ENCODE assay signal across 17 mouse cellular contexts in the genomic region with DNA sequence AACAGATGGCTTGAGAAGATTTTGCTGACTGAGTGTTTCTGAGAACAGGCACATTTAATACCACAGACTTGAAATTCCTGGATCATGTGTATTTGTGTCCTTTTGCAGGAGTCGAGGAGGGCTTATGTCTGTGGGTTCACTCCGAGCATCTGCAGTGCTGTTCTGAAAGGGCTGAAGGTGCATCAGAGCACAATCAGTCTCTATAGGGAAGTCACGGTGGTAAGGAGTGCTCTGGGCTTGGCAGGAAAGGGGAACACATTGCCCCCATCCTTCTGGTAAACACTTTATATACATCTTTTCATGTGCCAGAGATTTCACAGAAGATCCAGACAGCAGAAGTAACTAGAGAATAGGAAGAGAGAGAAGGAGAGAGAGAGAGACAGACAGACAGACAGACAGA.
DNase-seq lines count a peak whose midpoint lies in the region; ATAC-seq lines count a peak whose summit lies in the region.
"Had no signal": no experiment of that assay in that cellular context is flagged by ENCODE, and none has a peak within 500 bp of the region (broad histone marks: within the 10 kb centered on the region; RNA-seq: fewer than 3 reads in every experiment).

No protein-coding gene starts in this region.

- no peaks in the 10 kb centered on the region for H3K9me3 ChIP-seq in hindbrain, embryonic 11.5 days (ENCODE audit: control insufficient read depth, low read length)
- no peaks in the 10 kb centered on the region for H3K9me3 ChIP-seq in hindbrain, embryonic 16.5 days (ENCODE audit: control insufficient read depth, low read length)
- no peaks in the 10 kb centered on the region for H3K9me3 ChIP-seq in embryonic facial prominence, embryonic 13.5 days
- H3K9me3 ChIP-seq in hindbrain, embryonic 12.5 days (replicated peaks): no peaks in the 10 kb centered on the region
- H3K9me3 ChIP-seq in neural tube, embryonic 15.5 days (replicated peaks): no peaks in the 10 kb centered on the region

- no peak overlapping the region for H3K9ac ChIP-seq in hindbrain, embryonic 11.5 days (ENCODE audit: low read depth, low read length)
- no peak overlapping the region for H3K9ac ChIP-seq in hindbrain, embryonic 16.5 days (ENCODE audit: low read depth, low read length)
- H3K9ac ChIP-seq in embryonic facial prominence, embryonic 13.5 days: no peak overlapping the region
- no peak overlapping the region for H3K9ac ChIP-seq in hindbrain, embryonic 12.5 days
- H3K9ac ChIP-seq in neural tube, embryonic 15.5 days (replicated peaks): no peak overlapping the region
- H3K9ac ChIP-seq: liver, postnatal 0 days had no signal

- H3K36me3 ChIP-seq in hindbrain, embryonic 11.5 days (ENCODE audit: control insufficient read depth, insufficient read depth, low read length): no peaks in the 10 kb centered on the region
- no peaks in the 10 kb centered on the region for H3K36me3 ChIP-seq in hindbrain, embryonic 16.5 days (ENCODE audit: control insufficient read depth, insufficient read depth, low read length)
- no peaks in the 10 kb centered on the region for H3K36me3 ChIP-seq in embryonic facial prominence, embryonic 13.5 days
- H3K36me3 ChIP-seq in hindbrain, embryonic 12.5 days: no peaks in the 10 kb centered on the region
- H3K36me3 ChIP-seq in neural tube, embryonic 15.5 days: no peaks in the 10 kb centered on the region
- H3K36me3 ChIP-seq: G1E had no signal

- H3K27ac ChIP-seq in hindbrain, embryonic 11.5 days (ENCODE audit: low read depth, low read length): peak overlapping the region; percentile 75
- no peak overlapping the region for H3K27ac ChIP-seq in hindbrain, embryonic 16.5 days (ENCODE audit: low read depth, low read length)
- 0 out of 2 replicates have a peak overlapping the region, but pooled peaks have one; percentile 29 for H3K27ac ChIP-seq in embryonic facial prominence, embryonic 13.5 days
- H3K27ac ChIP-seq in hindbrain, embryonic 12.5 days: peak overlapping the region; percentile 62
- H3K27ac ChIP-seq in neural tube, embryonic 15.5 days (replicated peaks): peak overlapping the region; percentile 33; the same call in 1 of the 2 replicates
- H3K27ac ChIP-seq: heart, adult 2 months had no signal

- peaks cover 10% of the 10 kb centered on the region for H3K4me1 ChIP-seq in hindbrain, embryonic 11.5 days (replicated peaks; ENCODE audit: control insufficient read depth, insufficient read depth, low read length)
- H3K4me1 ChIP-seq in hindbrain, embryonic 16.5 days (ENCODE audit: control insufficient read depth, insufficient read depth, low read depth, low read length): peaks cover 5% of the 10 kb centered on the region
- peaks cover 34% of the 10 kb centered on the region for H3K4me1 ChIP-seq in embryonic facial prominence, embryonic 13.5 days
- peaks cover 40% of the 10 kb centered on the region for H3K4me1 ChIP-seq in hindbrain, embryonic 12.5 days
- peaks cover 12% of the 10 kb centered on the region; the same call in 1 of the 2 replicates for H3K4me1 ChIP-seq in neural tube, embryonic 15.5 days

- no peak for DNase-seq in hindbrain, embryonic 11.5 days (ENCODE audit: low spot score)
- DNase-seq in urinary bladder, postnatal 14 days (ENCODE audit: low spot score): no peak
- no peak for DNase-seq in heart, postnatal 4 days
- no peak for DNase-seq in right cerebral cortex, postnatal 4 days
- DNase-seq: adrenal gland, postnatal 14 days; heart, adult 2 months; heart, postnatal 10 days; kidney, postnatal 25 days; liver, postnatal 0 days; lung, postnatal 4 days; thymus, postnatal 14 days had no signal

- H3K4me3 ChIP-seq in hindbrain, embryonic 11.5 days (ENCODE audit: low read depth, low read length): no peak overlapping the region
- no peak overlapping the region for H3K4me3 ChIP-seq in hindbrain, embryonic 16.5 days (ENCODE audit: low read length)
- H3K4me3 ChIP-seq in embryonic facial prominence, embryonic 13.5 days: no peak overlapping the region
- no peak overlapping the region for H3K4me3 ChIP-seq in hindbrain, embryonic 12.5 days
- H3K4me3 ChIP-seq in neural tube, embryonic 15.5 days (replicated peaks): no peak overlapping the region
- H3K4me3 ChIP-seq: heart, adult 2 months had no signal

- ATAC-seq in hindbrain, embryonic 11.5 days (ENCODE audit: low FRiP score): no peak
- ATAC-seq in hindbrain, embryonic 16.5 days: no peak
- no peak for ATAC-seq in embryonic facial prominence, embryonic 13.5 days (ENCODE audit: insufficient number of reproducible peaks, insufficient read depth, low FRiP score, low TSS enrichment, low read depth)
- ATAC-seq in hindbrain, embryonic 12.5 days (ENCODE audit: low FRiP score): no peak
- no peak for ATAC-seq in neural tube, embryonic 15.5 days (ENCODE audit: low FRiP score)
- ATAC-seq: intestine, embryonic 16.5 days; liver, postnatal 0 days had no signal

- no peak overlapping the region for H3K4me2 ChIP-seq in hindbrain, embryonic 11.5 days (replicated peaks; ENCODE audit: low read depth, low read length)
- H3K4me2 ChIP-seq in hindbrain, embryonic 16.5 days (ENCODE audit: low read length): no peak overlapping the region
- no peak overlapping the region for H3K4me2 ChIP-seq in embryonic facial prominence, embryonic 13.5 days
- no peak overlapping the region for H3K4me2 ChIP-seq in hindbrain, embryonic 12.5 days (replicated peaks)
- no peak overlapping the region for H3K4me2 ChIP-seq in neural tube, embryonic 15.5 days

- H3K27me3 ChIP-seq in hindbrain, embryonic 11.5 days (ENCODE audit: control insufficient read depth, insufficient read depth, low read length): no peaks in the 10 kb centered on the region
- no peaks in the 10 kb centered on the region for H3K27me3 ChIP-seq in hindbrain, embryonic 16.5 days (replicated peaks; ENCODE audit: control insufficient read depth, insufficient read depth, low read length)
- no peaks in the 10 kb centered on the region for H3K27me3 ChIP-seq in embryonic facial prominence, embryonic 13.5 days
- no peaks in the 10 kb centered on the region for H3K27me3 ChIP-seq in hindbrain, embryonic 12.5 days
- no peaks in the 10 kb centered on the region for H3K27me3 ChIP-seq in neural tube, embryonic 15.5 days (replicated peaks)

- 46% methylated on average over 3 of the region's 3 CpGs for WGBS in hindbrain, embryonic 11.5 days
- 39% methylated on average over 3 of the region's 3 CpGs for WGBS in hindbrain, embryonic 16.5 days
- WGBS in embryonic facial prominence, embryonic 13.5 days: 19% methylated on average over 3 of the region's 3 CpGs
- WGBS in hindbrain, embryonic 12.5 days: 44% methylated on average over 3 of the region's 3 CpGs
- 40% methylated on average over 3 of the region's 3 CpGs for WGBS in neural tube, embryonic 15.5 days
